19 mouse cellular contexts compared by ENCODE assay signal in the genomic region with DNA sequence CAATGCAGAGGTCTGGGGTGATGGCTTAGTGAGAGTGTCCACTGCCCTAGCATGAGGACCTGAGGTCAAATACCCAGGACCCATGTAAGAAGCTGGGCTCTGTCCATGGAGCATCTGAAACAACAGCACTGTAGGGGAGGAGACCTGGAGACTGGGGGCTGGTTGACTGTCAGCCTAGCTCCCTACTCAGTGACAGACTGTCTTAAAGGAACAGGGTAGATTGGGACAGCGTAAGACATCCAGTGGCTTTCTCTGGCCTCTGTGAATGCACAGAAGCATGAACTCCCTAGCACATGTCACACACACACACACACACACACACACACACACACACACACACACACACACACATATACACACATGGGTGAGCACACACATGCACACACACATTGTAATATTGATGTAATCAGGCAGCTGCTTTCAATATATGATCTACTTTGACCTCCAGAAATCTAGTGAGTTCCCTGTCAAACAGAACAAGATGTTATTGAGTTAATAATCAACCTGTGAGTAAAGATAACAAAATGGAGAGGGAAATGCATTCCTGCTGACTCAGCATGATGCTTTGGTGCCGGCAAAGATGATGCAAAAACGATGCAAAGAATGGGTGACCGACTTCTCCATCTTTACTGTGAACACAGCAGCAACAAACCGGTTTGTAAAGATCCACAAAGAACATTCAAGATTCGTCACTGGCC.
DNase-seq lines count a peak whose midpoint lies in the region; ATAC-seq and TF ChIP-seq lines count a peak whose summit lies in the region.
"Had no signal": no experiment of that assay in that cellular context is flagged by ENCODE, and none has a peak within 500 bp of the region (broad histone marks: within the 10 kb centered on the region; RNA-seq: fewer than 3 reads in every experiment).

No protein-coding gene starts in this region.

- no peaks in the 10 kb centered on the region for H3K79me2 ChIP-seq in myocyte (ENCODE audit: control insufficient read depth, insufficient read depth)

- H3K27ac ChIP-seq in hindbrain, embryonic 15.5 days (replicated peaks): no peak overlapping the region
- H3K27ac ChIP-seq in hindbrain, postnatal 0 days: no peak overlapping the region
- H3K27ac ChIP-seq in forebrain, embryonic 14.5 days (ENCODE audit: low read depth, low read length): no peak overlapping the region
- H3K27ac ChIP-seq: embryonic facial prominence, embryonic 12.5 days; forebrain, embryonic 15.5 days; heart, embryonic 10.5 days; hindbrain, embryonic 12.5 days had no signal

- H3K4me3 ChIP-seq in hindbrain, embryonic 15.5 days: no peak overlapping the region
- no peak overlapping the region for H3K4me3 ChIP-seq in hindbrain, postnatal 0 days (ENCODE audit: low read length)
- H3K4me3 ChIP-seq in myocyte: no peak overlapping the region
- H3K4me3 ChIP-seq in forebrain, embryonic 14.5 days (ENCODE audit: low read depth, low read length): no peak overlapping the region
- H3K4me3 ChIP-seq: embryonic facial prominence, embryonic 12.5 days; forebrain, embryonic 15.5 days; heart, embryonic 10.5 days; hindbrain, embryonic 12.5 days had no signal

- 0 out of 2 replicates have a peak, but pooled peaks have one; percentile 42 for ATAC-seq in hindbrain, embryonic 15.5 days (ENCODE audit: low FRiP score, low read depth)
- ATAC-seq in hindbrain, postnatal 0 days: no peak
- no peak for ATAC-seq in forebrain, embryonic 14.5 days
- no peak for ATAC-seq in cerebellum, adult (ENCODE audit: insufficient number of reproducible peaks, low FRiP score, low TSS enrichment)

- no peak overlapping the region for H3ac ChIP-seq in myocyte (ENCODE audit: control insufficient read depth, insufficient read length)

- H3K9me3 ChIP-seq in hindbrain, embryonic 15.5 days: no peaks in the 10 kb centered on the region
- no peaks in the 10 kb centered on the region for H3K9me3 ChIP-seq in hindbrain, postnatal 0 days (ENCODE audit: low read length)
- H3K9me3 ChIP-seq in forebrain, embryonic 14.5 days (replicated peaks; ENCODE audit: control insufficient read depth, low read length): no peaks in the 10 kb centered on the region
- H3K9me3 ChIP-seq: embryonic facial prominence, embryonic 12.5 days; forebrain, embryonic 15.5 days; heart, embryonic 10.5 days; hindbrain, embryonic 12.5 days had no signal

- H3K4me2 ChIP-seq in hindbrain, embryonic 15.5 days: no peak overlapping the region
- no peak overlapping the region for H3K4me2 ChIP-seq in hindbrain, postnatal 0 days (ENCODE audit: low read depth, low read length)
- no peak overlapping the region for H3K4me2 ChIP-seq in myocyte (ENCODE audit: low read depth)
- no peak overlapping the region for H3K4me2 ChIP-seq in forebrain, embryonic 14.5 days (ENCODE audit: low read length)
- H3K4me2 ChIP-seq: embryonic facial prominence, embryonic 12.5 days; forebrain, embryonic 15.5 days; hindbrain, embryonic 12.5 days had no signal

- H3K27me3 ChIP-seq in hindbrain, embryonic 15.5 days: no peaks in the 10 kb centered on the region
- no peaks in the 10 kb centered on the region for H3K27me3 ChIP-seq in hindbrain, postnatal 0 days (ENCODE audit: insufficient read depth, low read length)
- H3K27me3 ChIP-seq in myocyte (ENCODE audit: control insufficient read depth, insufficient read depth, insufficient read length): no peaks in the 10 kb centered on the region
- H3K27me3 ChIP-seq in forebrain, embryonic 14.5 days (replicated peaks; ENCODE audit: control insufficient read depth, insufficient read depth, low read length): no peaks in the 10 kb centered on the region
- H3K27me3 ChIP-seq: forebrain, embryonic 15.5 days; hindbrain, embryonic 12.5 days had no signal

- no peak for DNase-seq in hindbrain, postnatal 0 days (ENCODE audit: low spot score)
- peak; percentile 54 for DNase-seq in MN1 (ENCODE audit: low spot score)
- DNase-seq in yolk sac, embryonic 10.5 days (ENCODE audit: low spot score): peak; percentile 59
- no peak for DNase-seq in forebrain, embryonic 14.5 days (ENCODE audit: low spot score)
- no peak for DNase-seq in spleen, postnatal 14 days (ENCODE audit: low spot score in 2 of 2)
- DNase-seq: adrenal gland, postnatal 10 days; cerebellum, adult 11-12 months; cerebellum, adult 9-10 months; cerebellum, postnatal 25 days; heart, adult 18-20 months; heart, postnatal 10 days; heart, postnatal 4 days had no signal

- no peaks in the 10 kb centered on the region for H3K36me3 ChIP-seq in hindbrain, embryonic 15.5 days
- H3K36me3 ChIP-seq in hindbrain, postnatal 0 days (ENCODE audit: insufficient read depth, low read length): no peaks in the 10 kb centered on the region
- no peaks in the 10 kb centered on the region for H3K36me3 ChIP-seq in myocyte (ENCODE audit: control insufficient read depth, insufficient read depth)
- H3K36me3 ChIP-seq in forebrain, embryonic 14.5 days (ENCODE audit: control insufficient read depth, insufficient read depth, low read length): no peaks in the 10 kb centered on the region
- H3K36me3 ChIP-seq: embryonic facial prominence, embryonic 12.5 days; forebrain, embryonic 15.5 days; heart, embryonic 10.5 days; hindbrain, embryonic 12.5 days had no signal

- TF ChIP-seq CTCF in hindbrain, postnatal 0 days (IDR thresholded peaks at IDR 0.05; ENCODE audit: low read depth): no peak

- H3K4me1 ChIP-seq in hindbrain, embryonic 15.5 days (replicated peaks): peaks cover 3% of the 10 kb centered on the region; the same call in 1 of the 2 replicates
- no peaks in the 10 kb centered on the region for H3K4me1 ChIP-seq in hindbrain, postnatal 0 days (ENCODE audit: insufficient read depth, low read length)
- H3K4me1 ChIP-seq in forebrain, embryonic 14.5 days (ENCODE audit: control insufficient read depth, insufficient read depth, low read length): 0 out of 2 replicates have a peak, but pooled peaks cover under 1% of the 10 kb centered on the region
- H3K4me1 ChIP-seq: hindbrain, embryonic 12.5 days had no signal

- no peak overlapping the region for H3K9ac ChIP-seq in hindbrain, embryonic 15.5 days
- no peak overlapping the region for H3K9ac ChIP-seq in hindbrain, postnatal 0 days (replicated peaks; ENCODE audit: low read length)
- H3K9ac ChIP-seq in forebrain, embryonic 14.5 days (ENCODE audit: low read length): no peak overlapping the region
- H3K9ac ChIP-seq: embryonic facial prominence, embryonic 12.5 days; forebrain, embryonic 15.5 days; hindbrain, embryonic 12.5 days had no signal

- 77% methylated on average over 6 of the region's 6 CpGs for WGBS in hindbrain, embryonic 15.5 days
- WGBS in hindbrain, postnatal 0 days: 76% methylated on average over 6 of the region's 6 CpGs
- WGBS in forebrain, embryonic 14.5 days: 85% methylated on average over 6 of the region's 6 CpGs

- no peak for TF ChIP-seq POLR2A in myocyte (IDR thresholded peaks at IDR 0.05; ENCODE audit: insufficient read length, low read depth)

TF ChIP-seq in myocyte, 11 proteins besides CTCF, POLR2A, EP300 and RAD21:
- TF ChIP-seq CEBPB (IDR thresholded peaks at IDR 0.05; ENCODE audit: insufficient read depth, poor library complexity, severe bottlenecking): peak; percentile 71; the same call in 1 of the 2 replicates
- TF ChIP-seq E2F4 (IDR thresholded peaks at IDR 0.05; ENCODE audit: insufficient read depth): no peak

Comparison
In these comparisons a context has a peak if more than half of its experiments do, and no peak if none do; other contexts are left out.
1. DNase-seq: peak in MN1 (single experiment) and yolk sac, embryonic 10.5 days (single experiment); none in hindbrain, postnatal 0 days (single experiment), forebrain, embryonic 14.5 days (single experiment) and spleen, postnatal 14 days (0 of 2).